Mouse (Mus musculus): ENCODE measurements around the gene Tvp23a. TPM values are rescaled to one million over a fixed set of nuclear protein-coding genes. Genes with fewer than 3 reads are reported as not detected.

The Tvp23a gene
- polyA plus RNA-seq (2016; fragmentation: Nextera tagmentation; extraction: Ambion mirVana), result 24.0 and 25.0 TPM in 2 replicates

DNA sequence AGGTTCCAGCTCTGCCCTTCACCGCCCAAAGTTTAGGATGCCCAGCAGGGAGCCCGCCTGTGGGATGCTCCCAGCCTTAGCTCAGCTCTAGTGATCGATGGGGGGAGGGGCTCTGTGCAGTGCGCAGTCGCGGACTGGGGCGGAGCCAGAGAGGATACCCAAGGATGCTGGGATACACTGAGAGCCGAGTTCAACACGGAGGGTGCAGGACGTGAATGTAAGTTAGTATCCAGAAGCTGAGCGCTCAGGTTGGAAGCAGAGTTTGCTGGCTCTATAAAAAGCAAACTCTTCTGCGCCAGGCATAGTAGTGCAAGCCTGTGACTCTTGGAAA lies at the start of gene Tvp23a:
Gene Tvp23a (minus strand): TSS at position 99 of the 331 bp plus-strand sequence.
- peak within 1 kb of the TSS; percentile 64 for H3K27ac ChIP-seq
- ATAC-seq (ENCODE audit: insufficient number of reproducible peaks, insufficient read depth, low FRiP score, low TSS enrichment, low read depth), result peak; percentile 92

GRCm38 (mm10) chr16:10495824-10496298 lies 48.7 kb upstream of the Tvp23a start:
- Histone ChIP-seq H3K9ac (replicated peaks) (no peak overlapping the region), H3K9me3 (no peaks in the 10 kb centered on the region), H3K4me2 (no peak overlapping the region), H3K4me1 (replicated peaks) (no peaks in the 10 kb centered on the region), H3K4me3 (replicated peaks) (no peak overlapping the region), H3K27ac (no peak overlapping the region), H3K36me3 (no peaks in the 10 kb centered on the region), H3K27me3 (peaks cover 11% of the 10 kb centered on the region)
- WGBS, result 67% methylated on average over 2 of the region's 2 CpGs
- no peak for ATAC-seq (ENCODE audit: insufficient number of reproducible peaks, insufficient read depth, low FRiP score, low TSS enrichment, low read depth)

More for the DNA sequence above, at the start of gene Tvp23a:
- H3K4me3 ChIP-seq (replicated peaks), result peak within 1 kb of the TSS; percentile 56
- peak within 1 kb of the TSS; percentile 73 for H3K9ac ChIP-seq (replicated peaks)
- no peaks in the 10 kb centered on the region for H3K36me3 ChIP-seq
- H3K9me3 ChIP-seq, result no peaks in the 10 kb centered on the region
- WGBS, result 1% methylated on average over 12 of the region's 12 CpGs
- no peaks in the 10 kb centered on the region for H3K27me3 ChIP-seq
- peak within 1 kb of the TSS; percentile 75 for H3K4me2 ChIP-seq
- H3K4me1 ChIP-seq (replicated peaks), result peaks cover 18% of the 10 kb centered on the region

- Histone ChIP-seq H3K9me3 (no peaks in the 10 kb centered on the region), H3K27ac (no peak overlapping the region), H3K27me3 (peaks cover 43% of the 10 kb centered on the region), H3K9ac (replicated peaks) (no peak overlapping the region), H3K4me2 (no peak overlapping the region), H3K36me3 (no peaks in the 10 kb centered on the region), H3K4me3 (replicated peaks) (no peak overlapping the region), H3K4me1 (replicated peaks) (peaks cover 9% of the 10 kb centered on the region)
- 85% methylated on average over 3 of the region's 3 CpGs for WGBS
- no peak for ATAC-seq (ENCODE audit: insufficient number of reproducible peaks, insufficient read depth, low FRiP score, low TSS enrichment, low read depth)
Observed at GRCm38 (mm10) chr16:10492587-10492986, 45.4 kb upstream of the Tvp23a start.

GRCm38 (mm10) chr16:10491716-10492115 lies 44.6 kb upstream of the Tvp23a start:
- WGBS, result 79% methylated on average over 4 of the region's 4 CpGs
- no peak for ATAC-seq (ENCODE audit: insufficient number of reproducible peaks, insufficient read depth, low FRiP score, low TSS enrichment, low read depth)
- Histone ChIP-seq H3K27ac (no peak overlapping the region), H3K4me2 (no peak overlapping the region), H3K9me3 (no peaks in the 10 kb centered on the region), H3K4me1 (replicated peaks) (peaks cover 9% of the 10 kb centered on the region), H3K9ac (replicated peaks) (no peak overlapping the region), H3K27me3 (peaks cover 43% of the 10 kb centered on the region), H3K36me3 (no peaks in the 10 kb centered on the region), H3K4me3 (replicated peaks) (no peak overlapping the region)

GRCm38 (mm10) chr16:10490503-10491150 lies 43.5 kb upstream of the Tvp23a start:
- Histone ChIP-seq H3K9me3 (no peaks in the 10 kb centered on the region), H3K4me3 (replicated peaks) (no peak overlapping the region), H3K36me3 (no peaks in the 10 kb centered on the region), H3K27ac (no peak overlapping the region), H3K4me2 (no peak overlapping the region), H3K4me1 (replicated peaks) (peaks cover 9% of the 10 kb centered on the region), H3K27me3 (peaks cover 43% of the 10 kb centered on the region), H3K9ac (replicated peaks) (no peak overlapping the region)
- 80% methylated on average over 18 of the region's 18 CpGs for WGBS
- no peak for ATAC-seq (ENCODE audit: insufficient number of reproducible peaks, insufficient read depth, low FRiP score, low TSS enrichment, low read depth)

DNA sequence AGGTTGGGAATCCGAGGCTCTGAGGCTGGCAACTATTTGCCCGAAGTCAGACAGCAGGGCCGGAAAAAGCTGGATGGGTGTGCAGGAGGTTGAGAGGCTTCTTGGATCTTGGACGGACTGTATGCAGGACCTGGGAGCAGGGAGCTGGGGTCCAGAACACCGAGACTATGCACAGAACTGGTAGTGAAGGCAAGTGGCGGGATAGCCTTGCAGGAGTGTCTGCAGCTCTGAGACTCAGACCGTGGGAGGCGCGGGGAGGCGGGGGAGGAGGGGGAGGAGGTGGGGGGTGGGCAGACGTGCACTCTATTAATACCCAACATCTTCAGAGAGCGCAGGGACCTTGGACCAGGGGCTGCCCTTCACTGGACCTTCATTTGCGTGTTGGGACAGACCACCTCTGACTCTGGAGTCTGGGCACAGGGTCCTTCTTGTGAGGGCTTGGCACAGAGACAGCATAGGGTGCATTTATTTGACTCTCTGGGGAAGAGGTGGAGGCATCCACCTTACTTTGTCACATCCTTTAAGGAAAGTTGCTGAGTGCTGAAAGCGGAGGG lies 42.8 kb upstream of the Tvp23a start:
- H3K27me3 ChIP-seq, result peaks cover 43% of the 10 kb centered on the region
- H3K27ac ChIP-seq, result no peak overlapping the region
- H3K4me3 ChIP-seq (replicated peaks), result peak overlapping the region; percentile 21
- no peaks in the 10 kb centered on the region for H3K9me3 ChIP-seq
- peak overlapping the region; percentile 48 for H3K4me2 ChIP-seq
- no peak for ATAC-seq (ENCODE audit: insufficient number of reproducible peaks, insufficient read depth, low FRiP score, low TSS enrichment, low read depth)
- H3K9ac ChIP-seq (replicated peaks), result no peak overlapping the region; the same call in 1 of the 2 replicates
- peaks cover 9% of the 10 kb centered on the region for H3K4me1 ChIP-seq (replicated peaks)
- WGBS, result 21% methylated on average over 12 of the region's 14 CpGs
- no peaks in the 10 kb centered on the region for H3K36me3 ChIP-seq

GRCm38 (mm10) chr16:10489483-10489882 lies 42.3 kb upstream of the Tvp23a start:
- Histone ChIP-seq H3K27me3 (peaks cover 43% of the 10 kb centered on the region), H3K9ac (replicated peaks) (no peak overlapping the region; the same call in 1 of the 2 replicates), H3K4me1 (replicated peaks) (peaks cover 9% of the 10 kb centered on the region), H3K9me3 (no peaks in the 10 kb centered on the region), H3K36me3 (no peaks in the 10 kb centered on the region), H3K27ac (no peak overlapping the region), H3K4me3 (replicated peaks) (peak overlapping the region; percentile 21), H3K4me2 (peak overlapping the region; percentile 48)
- 5% methylated on average over 9 of the region's 9 CpGs for WGBS
- ATAC-seq (ENCODE audit: insufficient number of reproducible peaks, insufficient read depth, low FRiP score, low TSS enrichment, low read depth), result no peak

DNA sequence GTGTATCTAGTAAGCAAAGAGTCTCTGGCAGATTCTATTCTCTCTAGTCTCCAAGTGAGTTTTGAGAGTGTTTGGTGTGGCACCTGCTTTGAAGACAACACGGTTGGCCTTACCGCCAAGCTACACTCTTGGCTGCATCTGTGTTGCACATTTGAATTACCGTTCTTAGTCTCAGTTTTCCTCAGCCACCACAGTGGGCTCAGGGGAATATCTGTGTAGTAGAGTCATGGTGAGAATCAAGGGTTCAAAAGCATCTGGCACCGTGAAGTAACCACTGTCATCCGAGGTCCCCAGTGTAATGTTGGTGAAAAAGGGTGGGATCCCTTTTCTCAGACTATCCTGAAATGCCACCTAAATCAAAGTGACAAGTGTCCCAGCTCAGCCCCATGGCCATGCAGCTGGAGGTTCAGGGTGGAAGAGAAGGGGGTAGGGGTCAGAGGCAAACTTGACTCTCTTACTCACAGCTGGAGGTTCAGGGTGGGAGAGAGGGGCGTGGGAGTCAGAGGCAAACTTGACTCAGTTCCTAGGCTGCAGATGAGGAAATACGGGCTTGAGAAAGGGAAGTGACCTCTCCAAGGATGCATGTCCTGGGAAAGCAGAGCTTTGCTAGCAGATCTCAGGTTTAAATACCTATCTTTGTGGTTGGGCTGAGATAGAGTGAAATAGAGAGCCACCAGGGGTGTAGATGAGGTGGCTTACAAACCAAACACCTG lies 41.8 kb upstream of the Tvp23a start:
- WGBS, result 85% methylated on average over 7 of the region's 7 CpGs
- H3K4me2 ChIP-seq, result no peak overlapping the region
- ATAC-seq (ENCODE audit: insufficient number of reproducible peaks, insufficient read depth, low FRiP score, low TSS enrichment, low read depth), result no peak

DNA sequence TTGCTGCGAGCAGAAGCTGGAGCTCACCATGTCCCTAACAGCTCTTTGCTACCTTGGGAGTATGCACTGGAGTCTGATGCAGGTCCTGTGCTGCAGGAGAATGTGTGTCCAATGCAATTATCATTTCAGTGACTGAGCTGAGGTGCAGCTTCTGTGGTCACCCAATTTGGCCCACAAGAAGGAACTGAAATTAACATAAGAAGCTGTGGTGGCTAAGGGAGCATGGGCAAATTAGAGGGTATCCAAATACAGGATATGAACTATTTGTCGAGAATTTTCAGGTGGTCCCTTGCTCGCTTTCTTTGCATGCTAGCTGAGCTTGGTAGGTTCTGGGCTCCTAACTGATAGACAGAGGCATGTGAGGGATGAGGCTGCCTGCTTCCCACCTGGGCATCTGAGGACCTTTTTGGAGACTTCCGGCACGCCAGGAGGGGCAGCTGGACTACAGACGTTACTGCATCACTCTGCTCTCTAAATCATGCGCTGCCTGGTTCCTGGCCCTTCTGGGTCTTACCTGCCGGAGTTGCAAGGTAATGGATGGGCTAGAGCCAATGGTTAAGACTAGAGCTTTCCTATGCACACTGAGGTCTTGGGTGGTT lies 40.8 kb upstream of the Tvp23a start:
- no peak for ATAC-seq (ENCODE audit: insufficient number of reproducible peaks, insufficient read depth, low FRiP score, low TSS enrichment, low read depth)
- H3K4me3 ChIP-seq (replicated peaks), result no peak overlapping the region
- peaks cover 9% of the 10 kb centered on the region for H3K4me1 ChIP-seq (replicated peaks)
- no peak overlapping the region for H3K27ac ChIP-seq
- no peak overlapping the region for H3K4me2 ChIP-seq
- no peaks in the 10 kb centered on the region for H3K9me3 ChIP-seq
- H3K27me3 ChIP-seq, result peaks cover 37% of the 10 kb centered on the region
- no peaks in the 10 kb centered on the region for H3K36me3 ChIP-seq
- H3K9ac ChIP-seq (replicated peaks), result no peak overlapping the region
- 86% methylated on average over 8 of the region's 8 CpGs for WGBS

More for the DNA sequence above, 41.8 kb upstream of the Tvp23a start:
- Histone ChIP-seq H3K36me3 (no peaks in the 10 kb centered on the region), H3K9me3 (no peaks in the 10 kb centered on the region), H3K4me1 (replicated peaks) (peaks cover 9% of the 10 kb centered on the region), H3K27me3 (peaks cover 42% of the 10 kb centered on the region), H3K9ac (replicated peaks) (no peak overlapping the region), H3K27ac (no peak overlapping the region), H3K4me3 (replicated peaks) (no peak overlapping the region)

DNA sequence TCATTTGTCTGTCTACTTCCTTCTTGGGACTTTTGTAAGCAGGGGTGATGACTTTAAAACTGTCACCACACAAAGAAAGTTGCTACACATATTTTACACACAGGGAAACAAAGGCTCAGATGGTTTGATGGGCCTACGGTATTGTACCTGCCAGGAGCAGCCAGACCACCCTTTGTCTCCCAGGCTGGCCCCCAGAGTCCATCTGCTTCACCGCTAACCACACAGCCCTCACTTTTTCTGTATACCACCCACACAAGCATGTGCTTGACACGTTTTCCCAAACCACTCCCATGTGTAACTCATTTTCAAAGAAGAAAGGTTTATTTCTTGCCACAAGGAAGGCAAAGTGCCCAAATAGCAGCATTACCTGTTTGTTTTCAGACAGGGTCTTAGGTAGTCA lies 39.8 kb upstream of the Tvp23a start:
- Histone ChIP-seq H3K4me3 (replicated peaks) (no peak overlapping the region), H3K36me3 (no peaks in the 10 kb centered on the region), H3K27ac (no peak overlapping the region), H3K27me3 (peaks cover 37% of the 10 kb centered on the region), H3K4me1 (replicated peaks) (peaks cover 9% of the 10 kb centered on the region), H3K9ac (replicated peaks) (no peak overlapping the region), H3K4me2 (no peak overlapping the region), H3K9me3 (no peaks in the 10 kb centered on the region)
- 68% methylated on average over 3 of the region's 3 CpGs for WGBS
- no peak for ATAC-seq (ENCODE audit: insufficient number of reproducible peaks, insufficient read depth, low FRiP score, low TSS enrichment, low read depth)

GRCm38 (mm10) chr16:10482343-10482742 lies 35.2 kb upstream of the Tvp23a start:
- H3K9ac ChIP-seq (replicated peaks), result no peak overlapping the region
- no peaks in the 10 kb centered on the region for H3K4me1 ChIP-seq (replicated peaks)
- H3K27me3 ChIP-seq, result 0 out of 2 replicates have a peak, but pooled peaks cover 4% of the 10 kb centered on the region
- H3K36me3 ChIP-seq, result no peaks in the 10 kb centered on the region
- no peak overlapping the region for H3K4me2 ChIP-seq
- no peaks in the 10 kb centered on the region for H3K9me3 ChIP-seq
- ATAC-seq (ENCODE audit: insufficient number of reproducible peaks, insufficient read depth, low FRiP score, low TSS enrichment, low read depth), result no peak
- WGBS, result 70% methylated on average over 4 of the region's 4 CpGs
- no peak overlapping the region for H3K27ac ChIP-seq
- H3K4me3 ChIP-seq (replicated peaks), result no peak overlapping the region
